Mouse (Mus musculus): ENCODE data around the gene Myo10. TPM values are rescaled to one million over a fixed set of nuclear protein-coding genes. Genes with fewer than 3 reads are reported as not detected.
"Not testable (repeated sequence)": the region's sequence is repeated elsewhere in the genome, so short reads cannot be mapped to it uniquely, and the experiment has no call there.

Myo10 gene
- total RNA-seq, 2 experiments from 2014 or later: 39.3 to 39.6 TPM

DNA sequence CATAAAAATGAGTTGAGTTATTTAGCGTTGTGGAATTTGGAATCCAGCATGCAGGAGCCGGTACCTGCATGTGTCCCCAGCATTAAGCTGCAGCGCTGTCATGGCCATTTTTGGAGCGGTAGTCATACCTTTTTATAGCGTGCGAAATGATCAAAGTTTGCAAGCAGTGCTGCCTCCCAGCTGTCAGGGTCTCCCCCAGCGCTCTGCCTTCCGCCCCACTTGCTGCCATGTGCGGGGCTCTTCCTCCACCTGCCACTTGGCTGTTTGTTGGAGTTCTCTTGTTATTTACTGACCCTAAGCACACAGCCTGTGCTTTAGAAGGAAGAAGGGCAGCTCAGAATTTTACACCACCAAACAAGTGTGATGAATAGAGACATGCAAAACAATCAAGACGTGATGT is 88.6 kb downstream of the Myo10 start:
- intact Hi-C loops (cut with DNase I): no loop called here
- DNase-seq (ENCODE audit: low spot score in 2 of 2): no peak

DNA sequence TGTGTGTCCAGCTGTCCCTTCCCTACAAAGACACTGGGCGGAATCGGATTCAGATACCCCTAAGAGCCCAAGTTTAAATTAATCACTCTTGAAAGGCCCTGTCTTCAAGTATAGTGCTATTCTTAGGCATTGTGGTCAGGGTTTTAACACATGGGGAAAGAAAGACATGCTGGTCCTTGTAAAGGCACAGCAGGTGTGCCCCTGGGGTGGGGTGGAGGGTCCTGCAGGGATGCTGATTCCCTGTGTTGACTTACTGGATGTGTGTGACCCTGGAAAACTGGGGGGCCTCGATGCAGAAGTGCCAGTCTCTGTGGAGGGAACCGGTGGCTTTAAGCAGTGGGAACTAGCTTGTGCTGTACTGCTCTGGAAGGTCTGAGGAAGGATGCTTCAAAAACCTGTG is 90.6 kb downstream of the Myo10 start:
- intact Hi-C loops (cut with DNase I): no loop called here
- no peak for DNase-seq (ENCODE audit: low spot score in 2 of 2)

DNA sequence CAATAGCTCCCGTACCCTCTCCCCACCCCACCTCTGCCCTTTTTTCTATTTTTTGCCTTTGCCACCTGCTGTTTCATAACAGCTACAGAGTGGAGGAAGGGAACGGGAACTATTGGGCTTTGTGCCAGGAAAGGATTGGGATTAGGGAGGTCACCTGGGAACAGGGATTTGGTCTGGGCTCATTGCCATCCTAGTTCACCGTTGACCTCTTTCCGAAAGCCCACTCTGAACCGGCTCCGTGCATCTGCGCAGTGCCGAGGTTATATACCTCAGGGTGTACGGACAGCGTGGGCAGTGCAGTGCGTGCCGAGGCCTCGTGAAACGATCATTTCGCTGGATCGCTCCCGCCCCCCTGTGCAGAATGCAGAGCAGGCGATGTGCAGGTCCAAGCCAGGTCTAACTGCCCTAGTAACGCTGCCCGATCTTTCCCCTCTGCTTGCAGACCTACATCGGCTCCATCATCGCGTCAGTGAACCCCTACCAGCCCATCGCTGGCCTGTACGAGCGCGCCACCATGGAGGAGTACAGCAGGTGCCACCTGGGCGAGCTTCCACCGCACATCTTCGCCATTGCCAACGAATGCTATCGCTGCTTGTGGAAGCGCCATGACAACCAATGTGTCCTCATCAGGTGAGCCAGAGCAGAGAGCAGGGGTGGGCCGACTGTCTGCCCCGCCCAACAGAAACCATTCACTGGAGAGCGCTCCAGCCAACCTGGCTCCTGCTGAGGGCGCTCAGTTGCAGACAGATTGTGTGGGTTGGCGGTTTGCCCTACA is 91.4 kb downstream of the Myo10 start:
- intact Hi-C loops (cut with DNase I): no loop called here
- peak; percentile 51 to 59 for DNase-seq (ENCODE audit: low spot score in 2 of 2)

DNA sequence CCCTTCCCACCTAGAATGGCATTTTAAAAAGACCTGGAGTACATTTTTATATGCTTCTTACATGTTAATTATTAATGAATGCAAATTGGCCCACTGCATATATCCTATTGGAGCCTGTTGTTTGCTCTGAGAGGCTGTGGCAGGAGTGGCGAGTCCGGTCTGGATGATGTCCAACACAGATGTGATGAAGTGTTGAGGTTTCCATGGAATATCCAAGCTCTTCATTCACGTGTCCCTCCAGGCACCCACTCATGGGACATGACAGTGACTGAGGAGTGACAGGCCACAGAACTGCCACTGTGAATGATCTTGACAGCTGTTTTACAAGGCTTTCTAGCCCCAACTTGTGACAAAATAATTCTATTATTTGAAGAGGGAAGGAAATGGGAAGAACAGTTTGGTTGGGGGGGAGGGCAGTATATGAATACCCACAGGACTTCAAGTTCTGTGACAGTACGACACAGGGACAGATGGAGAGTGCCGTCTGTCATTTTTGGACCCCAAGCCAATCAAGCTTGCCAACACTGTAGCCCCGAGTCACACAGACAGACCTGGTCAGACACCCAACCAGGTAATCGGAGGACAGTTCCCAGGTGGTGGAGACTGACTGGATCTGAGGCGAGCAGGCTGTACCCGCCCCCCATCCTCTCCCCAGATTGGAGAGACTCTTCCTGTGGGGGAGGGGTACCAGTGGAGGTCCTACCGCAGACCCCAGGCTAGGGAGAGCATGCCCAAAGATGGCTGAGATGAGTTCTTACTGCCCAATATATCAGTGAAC is 93.1 kb downstream of the Myo10 start:
- no peak for DNase-seq (ENCODE audit: low spot score in 2 of 2)
- intact Hi-C loops (cut with DNase I): no loop called here

DNA sequence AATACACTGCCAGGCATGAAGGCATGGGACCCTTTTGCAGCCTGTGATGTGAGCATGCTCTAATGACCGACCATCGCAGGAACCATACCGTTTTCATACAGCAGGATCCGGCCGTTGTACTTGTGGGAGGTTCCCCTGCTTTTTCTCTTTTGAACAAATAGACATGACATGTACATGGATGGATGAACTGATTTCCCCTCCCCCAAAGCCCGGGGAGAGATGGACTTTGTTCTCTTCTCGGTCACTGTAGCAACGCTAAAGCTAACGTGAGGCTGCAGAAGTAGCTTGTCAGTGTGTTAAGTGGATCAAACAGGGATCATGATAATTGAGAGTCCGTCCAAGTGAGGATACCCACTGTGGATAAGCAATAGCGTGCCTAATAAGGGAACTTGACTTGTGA is 93.7 kb downstream of the Myo10 start:
- no peak for DNase-seq (ENCODE audit: low spot score in 2 of 2)
- intact Hi-C loops (cut with DNase I): loop anchor here (2.0 kb wide), 3 partner anchors 275 to 1127 kb away; no protein-coding TSS in a partner anchor

DNA sequence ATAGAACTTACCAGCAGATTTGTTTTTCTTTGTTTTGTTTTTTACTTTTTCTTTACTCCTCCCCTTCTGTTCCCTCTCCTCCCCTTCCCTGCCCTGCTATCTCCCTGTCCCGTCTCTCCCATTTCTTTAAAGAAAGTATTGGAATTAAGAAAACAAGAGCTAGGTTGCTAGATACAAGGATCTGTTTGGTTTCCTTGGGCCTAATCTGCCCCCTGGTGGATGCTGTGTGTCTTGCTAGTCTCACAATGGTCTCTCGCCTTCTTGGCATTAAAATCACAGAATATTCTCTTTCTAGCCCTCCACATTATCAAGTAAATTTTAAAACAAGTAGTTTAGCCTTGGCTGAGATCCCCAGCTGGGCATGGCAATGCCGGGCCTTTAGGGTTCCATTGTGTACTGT is 94.7 kb downstream of the Myo10 start:
- DNase-seq (ENCODE audit: low spot score in 2 of 2): peak; percentile 83 to 89
- intact Hi-C loops (cut with DNase I): loop anchor here (2.0 kb wide), 3 partner anchors 276 to 1128 kb away; no protein-coding TSS in a partner anchor

DNA sequence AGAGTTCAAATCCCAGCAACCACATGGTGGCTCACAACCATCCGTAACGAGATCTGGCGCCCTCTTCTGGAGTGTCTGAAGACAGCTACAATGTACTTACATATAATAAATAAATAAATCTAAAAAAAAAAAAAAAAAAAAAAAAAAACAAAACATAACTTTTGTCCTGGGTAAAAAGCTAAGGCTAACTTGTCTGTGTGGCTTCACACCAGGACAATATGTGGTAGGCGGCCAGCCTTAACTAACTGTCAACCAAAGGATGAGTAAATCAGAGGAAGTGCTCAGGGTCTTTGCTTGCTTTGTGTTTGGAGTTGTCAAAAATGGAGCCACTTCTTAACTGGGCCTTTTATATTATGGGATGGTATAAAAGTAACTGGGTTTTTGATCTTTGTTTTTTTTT is 95.8 kb downstream of the Myo10 start:
- intact Hi-C loops (cut with DNase I): loop anchor here (2.0 kb wide), 1 partner anchor 233 kb away; no protein-coding TSS in a partner anchor
- not testable (repeated sequence) for DNase-seq (ENCODE audit: low spot score in 2 of 2)

DNA sequence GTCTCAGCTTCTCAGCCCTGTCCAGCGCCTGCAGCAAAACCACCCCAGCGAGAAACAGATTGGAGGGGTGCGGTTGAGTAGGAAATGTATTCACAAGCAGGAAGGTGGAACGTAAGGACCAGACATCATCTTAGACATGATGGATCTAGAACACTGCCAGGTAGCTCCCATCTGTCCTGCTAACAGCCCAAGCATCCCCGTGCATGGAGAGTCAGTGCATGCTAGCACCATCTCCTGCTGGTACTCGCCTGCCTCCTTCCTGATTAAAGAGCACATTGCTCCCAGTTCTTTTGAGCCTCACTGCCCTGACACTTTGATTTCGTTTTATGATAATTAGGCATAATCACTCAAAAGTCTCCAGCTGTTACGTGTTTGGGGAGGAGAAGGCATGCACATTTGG is 96.9 kb downstream of the Myo10 start:
- DNase-seq (ENCODE audit: low spot score in 2 of 2): no peak
- intact Hi-C loops (cut with DNase I): loop anchor here (2.0 kb wide), 1 partner anchor 234 kb away; no protein-coding TSS in a partner anchor

DNA sequence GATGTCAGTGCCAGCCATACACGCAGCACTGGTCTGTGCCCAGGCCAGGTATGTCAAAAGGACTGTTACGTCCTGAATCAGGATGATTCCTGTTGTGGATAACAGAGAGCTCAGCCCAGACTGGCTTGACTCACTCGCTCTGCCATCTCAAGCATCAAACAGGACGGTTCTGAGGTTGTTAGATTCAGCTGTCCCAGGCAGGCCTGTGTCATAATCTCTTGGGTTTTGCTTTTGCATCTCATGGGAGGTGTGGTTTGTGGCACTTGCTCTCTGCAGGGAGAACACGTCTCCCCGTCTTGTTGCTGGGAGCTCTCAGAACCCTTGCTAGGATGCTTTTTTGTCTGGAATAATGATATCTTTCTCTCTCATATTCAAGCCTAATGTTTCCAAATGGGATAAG is 97.9 kb downstream of the Myo10 start:
- intact Hi-C loops (cut with DNase I): no loop called here
- no peak for DNase-seq (ENCODE audit: low spot score in 2 of 2)

DNA sequence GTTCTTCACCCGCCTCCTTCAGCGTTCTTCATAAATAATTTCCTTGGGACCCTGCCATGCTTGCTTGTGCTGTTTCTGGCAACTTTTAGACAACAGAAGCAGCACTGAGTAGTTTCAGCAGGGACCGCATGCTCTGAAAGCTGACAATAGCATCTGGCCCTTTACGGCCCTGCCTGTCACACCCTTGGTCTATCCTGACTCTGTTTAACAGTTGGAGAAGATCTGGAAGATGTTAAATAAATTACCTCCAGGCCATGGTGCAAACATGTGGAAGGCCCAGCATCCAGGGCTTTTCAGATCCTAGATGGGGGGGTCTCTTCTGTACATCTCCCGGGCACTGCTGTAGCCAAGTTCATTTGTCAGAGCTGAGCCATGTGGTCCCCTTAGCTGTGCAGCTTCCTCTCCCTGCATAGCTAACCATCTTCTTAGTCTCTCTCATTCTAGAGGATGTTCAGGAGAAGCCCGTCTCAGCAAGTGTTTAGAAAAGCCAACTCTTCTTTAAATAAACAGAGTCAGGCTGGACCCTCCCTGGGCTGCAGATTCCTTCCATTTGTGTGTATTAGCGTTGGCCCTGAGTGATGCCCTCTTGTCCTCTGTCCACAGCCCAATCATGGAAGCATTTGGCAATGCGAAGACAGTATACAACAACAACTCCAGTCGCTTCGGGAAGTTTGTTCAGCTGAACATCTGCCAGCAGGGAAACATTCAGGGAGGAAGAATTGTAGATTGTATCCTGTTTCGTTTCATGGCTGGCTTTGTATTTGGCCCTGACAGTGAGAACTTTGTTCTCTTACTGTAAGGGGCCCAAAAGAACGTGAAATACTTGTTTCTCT is 101.2 kb downstream of the Myo10 start:
- intact Hi-C loops (cut with DNase I): no loop called here
- no peak for DNase-seq (ENCODE audit: low spot score in 2 of 2)

DNA sequence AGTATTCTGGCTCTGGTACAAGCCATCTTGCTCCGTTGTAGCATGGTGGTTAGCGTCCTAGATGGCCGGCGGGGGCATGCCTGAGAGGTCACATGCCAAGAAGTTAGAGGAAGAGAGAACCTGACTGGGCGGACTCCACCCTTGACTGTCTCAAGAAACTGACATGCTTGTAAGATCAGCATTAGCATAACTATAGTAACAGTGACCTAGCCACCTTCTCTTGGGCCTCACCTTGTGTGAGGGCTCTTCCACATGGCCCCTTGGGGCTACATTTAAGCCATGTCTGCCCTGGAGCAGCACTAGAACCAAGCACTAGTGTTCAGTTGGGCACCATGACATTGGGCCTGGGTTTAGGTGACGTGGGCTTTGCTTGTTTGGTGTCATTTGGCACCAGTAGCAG is 102.2 kb downstream of the Myo10 start:
- no peak for DNase-seq (ENCODE audit: low spot score in 2 of 2)
- intact Hi-C loops (cut with DNase I): no loop called here

DNA sequence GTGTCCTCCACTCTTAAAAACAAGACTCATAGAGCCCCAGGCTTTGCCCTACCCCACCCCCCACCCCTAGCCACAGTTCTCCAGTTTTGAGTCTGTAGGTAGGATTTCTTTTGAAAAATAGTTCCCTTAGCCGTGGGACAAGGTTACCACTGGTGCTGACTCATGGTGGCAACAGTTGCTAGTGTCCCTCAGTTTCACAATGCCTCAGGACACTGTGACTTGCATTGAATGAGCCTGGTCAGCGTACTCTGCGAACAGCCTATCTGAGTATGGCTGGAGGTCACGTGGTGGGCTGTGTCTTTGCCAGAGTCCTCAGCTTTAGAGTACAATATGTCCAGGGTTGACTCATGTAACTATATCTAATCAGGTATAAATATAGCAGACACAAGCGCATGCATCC is 104.5 kb downstream of the Myo10 start:
- DNase-seq (ENCODE audit: low spot score in 2 of 2): no peak
- intact Hi-C loops (cut with DNase I): no loop called here

DNA sequence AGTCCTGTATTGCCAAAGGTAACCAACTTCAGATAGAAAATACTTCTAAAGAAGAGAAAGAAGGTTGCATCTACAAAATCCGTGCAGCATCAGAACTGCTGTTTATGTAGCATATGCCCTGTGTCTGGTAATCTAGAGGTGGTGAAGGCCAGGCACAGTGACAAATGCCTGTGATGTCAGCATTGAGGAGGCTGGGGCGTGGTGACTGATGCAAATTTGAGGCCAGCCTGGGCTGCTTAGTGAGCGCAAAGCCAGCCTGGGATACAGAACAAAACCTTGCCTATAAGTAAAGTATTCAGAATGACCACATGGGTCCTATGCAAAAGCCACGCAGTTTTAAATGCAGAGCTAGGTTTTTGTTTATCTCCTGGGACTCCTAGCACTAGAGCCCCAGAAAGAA is 106.2 kb downstream of the Myo10 start:
- no peak for DNase-seq (ENCODE audit: low spot score in 2 of 2)
- intact Hi-C loops (cut with DNase I): no loop called here

DNA sequence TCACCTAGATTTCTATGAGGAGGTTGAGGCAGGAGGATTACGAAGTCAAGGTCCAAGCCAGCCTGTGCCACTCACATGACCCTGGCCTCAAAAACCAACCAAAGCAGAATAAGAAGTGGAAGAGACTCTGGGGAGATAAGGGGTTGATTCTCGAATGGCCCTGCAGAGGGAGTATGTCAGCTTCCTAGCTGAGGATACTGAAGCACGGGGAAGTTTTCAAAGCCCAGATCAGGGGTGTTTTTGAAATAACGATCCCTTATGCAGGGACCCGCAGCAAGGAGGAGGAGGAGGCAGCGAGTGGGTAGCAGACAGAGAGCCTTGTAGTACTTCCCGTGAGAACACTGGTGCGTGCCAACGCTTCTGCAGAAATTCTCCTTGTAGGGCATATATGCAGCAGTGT is 108.7 kb downstream of the Myo10 start:
- peak; percentile 45 to 53 for DNase-seq (ENCODE audit: low spot score in 2 of 2)
- intact Hi-C loops (cut with DNase I): loop anchor here (2.0 to 5.0 kb wide), 2 partner anchors 60 to 226 kb away; no protein-coding TSS in a partner anchor

DNA sequence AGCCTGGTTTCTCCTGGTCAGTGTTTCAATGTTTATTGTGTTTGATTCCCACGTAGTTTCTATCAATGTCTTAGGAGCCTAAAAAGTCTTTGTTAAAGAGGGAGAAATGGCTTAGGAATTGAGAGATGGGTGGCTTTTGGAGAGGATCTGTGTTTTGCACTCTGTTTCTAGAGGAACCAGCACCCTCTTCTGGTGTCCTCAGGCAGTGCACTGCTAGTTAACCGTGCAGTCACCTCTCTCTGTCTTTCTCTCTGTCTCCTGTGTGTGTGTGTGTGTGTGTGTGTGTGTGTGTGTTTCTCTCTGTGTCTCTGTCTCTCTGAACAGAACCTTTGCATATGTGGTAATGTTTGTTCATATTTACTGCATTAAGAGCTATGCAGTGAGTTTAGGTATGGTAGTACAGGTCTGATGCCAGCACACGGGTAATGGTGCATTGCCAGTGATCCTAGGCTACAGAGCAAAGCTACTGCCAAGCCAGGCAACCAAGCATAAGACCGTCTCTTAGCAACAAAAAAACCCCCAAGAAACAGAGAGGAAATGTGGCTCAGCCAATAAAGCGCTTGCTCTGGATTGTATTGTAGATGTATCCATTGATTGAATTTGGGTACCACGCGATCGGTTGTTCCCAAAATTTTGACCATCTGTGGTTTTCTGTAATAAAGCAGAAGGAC is 110.6 kb downstream of the Myo10 start:
- intact Hi-C loops (cut with DNase I): loop anchor here (5.0 kb wide), 1 partner anchor 224 kb away; no protein-coding TSS in a partner anchor
- peak; percentile 40 to 69 for DNase-seq (ENCODE audit: low spot score in 2 of 2)

DNA sequence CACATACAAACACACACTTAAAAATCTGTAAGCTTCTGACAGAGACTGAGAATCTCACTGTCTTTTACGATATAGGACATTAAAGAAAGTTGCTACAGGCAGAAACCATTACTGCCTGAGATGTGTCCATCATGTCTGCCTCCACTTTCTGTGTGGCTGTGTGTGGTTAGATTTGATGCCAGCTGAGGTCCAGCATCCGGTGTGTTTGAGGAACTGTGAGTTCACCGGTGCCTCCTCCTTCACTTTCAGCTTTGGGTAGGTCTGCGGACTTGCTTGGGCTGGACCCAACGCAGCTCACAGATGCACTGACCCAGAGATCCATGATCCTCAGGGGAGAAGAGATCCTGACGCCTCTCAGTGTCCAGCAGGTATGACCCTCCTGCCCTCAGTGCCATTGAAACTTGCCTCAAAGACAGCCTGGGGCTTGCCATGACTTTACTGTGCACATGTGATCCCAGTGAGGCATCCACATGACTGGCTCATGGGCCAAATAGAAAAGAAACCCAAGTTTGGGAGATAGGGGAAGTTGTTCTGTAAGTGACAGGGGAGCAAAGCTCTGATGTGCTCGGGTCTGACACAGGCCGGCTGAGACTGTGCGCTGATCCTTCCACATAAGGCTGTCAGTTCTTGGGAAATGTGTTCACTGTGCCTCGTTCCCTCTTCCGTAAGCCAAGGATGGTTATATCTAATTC is 111.6 kb downstream of the Myo10 start:
- DNase-seq (ENCODE audit: low spot score in 2 of 2): no peak
- intact Hi-C loops (cut with DNase I): loop anchor here (5.0 kb wide), 1 partner anchor 223 kb away; no protein-coding TSS in a partner anchor

DNA sequence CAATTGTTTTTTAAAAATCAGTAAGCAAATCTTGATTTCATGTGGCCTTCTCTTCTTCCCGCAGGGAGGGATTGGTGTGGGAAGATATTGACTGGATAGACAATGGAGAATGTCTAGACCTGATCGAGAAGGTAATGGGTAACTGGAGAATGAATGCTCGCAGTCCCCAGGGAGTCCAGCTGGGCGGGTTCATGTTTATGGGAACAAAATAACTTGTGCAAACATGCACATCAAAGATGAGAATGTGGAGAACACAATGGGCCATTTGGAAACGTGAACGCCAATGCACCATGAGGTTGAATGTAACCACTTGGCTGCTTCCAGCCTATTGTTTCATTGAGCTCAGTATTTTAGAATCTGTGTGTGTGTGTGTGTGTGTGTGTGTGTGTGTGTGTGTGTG is 114.2 kb downstream of the Myo10 start:
- no peak for DNase-seq (ENCODE audit: low spot score in 2 of 2)
- intact Hi-C loops (cut with DNase I): no loop called here

DNA sequence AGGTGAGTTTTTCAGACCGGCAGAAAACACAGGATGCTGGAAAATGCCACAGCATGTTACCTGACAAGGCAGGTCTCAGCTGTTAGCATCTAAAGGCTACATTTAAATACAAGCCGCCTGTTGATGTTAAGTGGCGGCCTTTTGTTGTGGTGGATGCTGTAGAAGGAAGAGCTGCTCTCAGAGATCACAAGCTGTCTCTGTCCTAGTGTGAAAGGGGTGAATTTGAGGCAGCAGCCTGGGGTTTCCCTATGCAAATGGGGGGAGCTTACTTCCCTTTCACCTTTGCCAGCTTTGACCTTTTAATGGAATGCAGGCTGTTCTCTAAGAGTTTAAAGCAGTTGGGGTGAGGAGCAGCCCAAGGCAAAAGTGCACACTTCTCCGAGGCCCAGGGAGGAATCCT is 117.9 kb downstream of the Myo10 start:
- intact Hi-C loops (cut with DNase I): no loop called here
- no peak for DNase-seq (ENCODE audit: low spot score in 2 of 2)

DNA sequence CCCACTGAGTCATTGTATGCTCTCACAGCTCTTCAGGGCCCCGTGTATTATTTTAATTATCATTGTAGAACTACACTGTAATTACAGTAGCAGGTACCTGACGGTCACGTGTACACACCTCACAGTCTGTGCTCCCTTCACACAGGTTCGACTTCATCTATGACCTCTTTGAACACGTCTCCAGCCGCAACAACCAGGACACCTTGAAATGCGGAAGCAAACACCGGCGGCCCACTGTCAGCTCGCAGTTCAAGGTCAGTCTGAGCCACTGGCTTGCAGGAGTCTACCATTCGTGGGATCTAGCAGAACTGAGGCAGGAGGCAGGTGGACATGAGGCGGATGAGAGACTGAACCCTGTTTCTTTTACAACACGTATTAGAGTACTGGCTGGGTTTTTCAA is 119.9 kb downstream of the Myo10 start:
- intact Hi-C loops (cut with DNase I): no loop called here
- no peak for DNase-seq (ENCODE audit: low spot score in 2 of 2)

Measured in left cerebral cortex, postnatal 25 days (tissue).